Mouse (Mus musculus): ENCODE results near the gene Fut2.

GRCm38 (mm10) chr7:45630064-45630907, 35.9 kb downstream of the Fut2 start:
- no peak for TF ChIP-seq GATA1 (IDR thresholded peaks at IDR 0.05; ENCODE audit: borderline replicate concordance, low read length)
- no peak for TF ChIP-seq FLI1 (IDR thresholded peaks at IDR 0.05; ENCODE audit: low read length)
